Mouse (Mus musculus): Measurements from ENCODE around the gene Tlr4. TPM values are rescaled to one million over a fixed set of nuclear protein-coding genes. Genes with fewer than 3 reads are reported as not detected.

The Tlr4 gene
- polyA plus RNA-seq, 1 experiment, result 1.3 TPM

DNA sequence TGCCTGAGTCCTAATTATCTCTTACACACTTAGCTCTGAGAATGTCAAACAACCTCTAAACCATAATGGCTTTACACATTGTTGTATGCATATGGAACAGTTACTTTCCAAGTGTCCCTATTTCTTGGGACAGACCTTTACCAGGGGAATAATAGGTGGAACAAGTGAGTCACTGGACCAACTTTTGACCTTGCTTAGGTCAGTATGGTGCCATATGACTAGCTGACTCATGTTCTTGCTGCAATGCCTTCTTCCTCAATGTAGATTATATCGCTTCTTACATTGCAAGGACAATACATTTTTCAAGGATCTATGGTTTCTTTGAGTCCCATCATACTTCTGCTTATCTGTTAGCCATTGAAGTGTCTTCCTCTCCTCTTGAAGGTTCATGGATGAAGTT, 29.6 kb downstream of the Tlr4 start:
- TF ChIP-seq POLR2A (IDR thresholded peaks at IDR 0.05; ENCODE audit: low read depth, low read length), result no peak
- TF ChIP-seq CTCF (IDR thresholded peaks at IDR 0.05; ENCODE audit: extremely low read depth, insufficient read depth, insufficient read length, insufficient replicate concordance), result no peak
- Histone ChIP-seq H3K36me3 (ENCODE audit: control insufficient read depth, insufficient read depth, low read length) (no peaks in the 10 kb centered on the region), H3K4me3 (ENCODE audit: extremely low read depth, insufficient read depth, insufficient read length) (no peak overlapping the region), H3K27ac (ENCODE audit: insufficient read depth, low read length) (no peak overlapping the region), H3K4me1 (ENCODE audit: control insufficient read depth, insufficient read depth, insufficient read length) (no peaks in the 10 kb centered on the region), H3K27me3 (ENCODE audit: control insufficient read depth, insufficient read depth, low read length) (no peaks in the 10 kb centered on the region)
- 76% methylated on average over 1 of the region's 1 CpGs for WGBS
- no peak for DNase-seq (ENCODE audit: low read depth in 1 of 2, low spot score in 2 of 2)

DNA sequence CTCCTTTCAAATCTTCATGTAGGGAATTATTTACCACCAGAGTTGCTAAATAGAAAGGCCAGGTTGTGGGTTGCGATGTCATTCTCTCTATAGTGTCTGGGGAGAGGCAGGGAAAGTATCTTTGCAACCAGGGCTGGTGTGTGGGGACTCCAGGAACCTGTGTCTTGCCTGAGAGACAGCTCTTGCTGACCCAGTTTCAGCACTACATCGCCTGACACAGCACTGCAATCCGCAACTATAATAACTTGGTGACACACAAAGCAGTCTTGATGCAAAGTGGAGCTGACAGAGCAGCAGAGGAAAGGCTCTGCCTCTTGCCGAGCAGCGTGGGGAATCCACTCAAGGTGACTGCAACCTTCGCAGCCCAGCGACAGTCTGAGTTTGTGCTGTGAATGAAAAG, 42.5 kb downstream of the Tlr4 start:
- no peak for DNase-seq (ENCODE audit: low read depth in 1 of 2, low spot score in 2 of 2)
- Histone ChIP-seq H3K4me3 (ENCODE audit: extremely low read depth, insufficient read depth, insufficient read length) (no peak overlapping the region), H3K27ac (ENCODE audit: insufficient read depth, low read length) (no peak overlapping the region), H3K4me1 (ENCODE audit: control insufficient read depth, insufficient read depth, insufficient read length) (no peaks in the 10 kb centered on the region), H3K27me3 (ENCODE audit: control insufficient read depth, insufficient read depth, low read length) (no peaks in the 10 kb centered on the region), H3K36me3 (ENCODE audit: control insufficient read depth, insufficient read depth, low read length) (no peaks in the 10 kb centered on the region)
- WGBS, result 86% methylated on average over 7 of the region's 7 CpGs
- no peak for TF ChIP-seq CTCF (IDR thresholded peaks at IDR 0.05; ENCODE audit: extremely low read depth, insufficient read depth, insufficient read length, insufficient replicate concordance)
- TF ChIP-seq POLR2A (IDR thresholded peaks at IDR 0.05; ENCODE audit: low read depth, low read length), result no peak

DNA sequence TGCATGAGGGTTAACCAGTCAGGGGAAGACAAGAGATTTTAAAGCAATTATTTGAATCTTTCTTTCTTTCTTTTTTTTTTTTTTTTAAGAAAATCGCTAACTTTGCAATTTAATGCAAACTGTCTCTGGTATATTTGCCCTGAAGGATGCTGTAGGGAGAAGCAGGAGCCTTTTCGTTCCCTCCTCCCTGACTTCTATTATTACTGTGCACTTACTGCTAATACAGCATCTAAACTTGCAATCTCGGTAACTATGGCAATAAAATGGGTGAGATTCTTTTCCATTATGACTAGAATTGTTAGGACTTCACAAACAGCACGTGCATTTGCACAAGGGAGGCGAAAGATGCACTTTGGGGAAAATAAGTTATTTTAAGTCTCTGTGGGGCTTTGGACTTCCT, 44.6 kb downstream of the Tlr4 start:
- H3K27ac ChIP-seq (ENCODE audit: insufficient read depth, low read length), result no peak overlapping the region
- WGBS, result 64% methylated on average over 5 of the region's 5 CpGs

DNA sequence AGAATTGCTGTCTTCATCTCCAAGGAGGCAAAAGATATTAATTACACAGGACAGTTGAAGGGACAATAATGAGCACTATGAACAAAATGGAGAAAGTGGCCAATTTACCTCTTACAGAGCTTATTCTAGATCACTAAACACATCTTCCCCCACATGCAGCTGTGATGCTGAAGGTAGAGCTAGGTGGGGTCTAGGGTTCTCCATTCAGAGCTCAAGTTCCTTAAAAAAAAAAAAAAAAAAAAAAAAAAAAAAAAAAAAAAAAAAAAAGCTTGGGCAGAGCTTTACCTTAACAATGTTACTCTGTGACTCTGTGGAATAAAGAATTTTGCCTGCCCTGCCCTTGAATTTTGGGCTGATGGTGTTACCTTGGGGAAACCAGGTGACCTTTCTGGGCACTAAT, 46.0 kb downstream of the Tlr4 start:
- Histone ChIP-seq H3K36me3 (ENCODE audit: control insufficient read depth, insufficient read depth, low read length) (no peaks in the 10 kb centered on the region), H3K4me1 (ENCODE audit: control insufficient read depth, insufficient read depth, insufficient read length) (no peaks in the 10 kb centered on the region), H3K4me3 (ENCODE audit: extremely low read depth, insufficient read depth, insufficient read length) (no peak overlapping the region), H3K27me3 (ENCODE audit: control insufficient read depth, insufficient read depth, low read length) (no peaks in the 10 kb centered on the region), H3K27ac (ENCODE audit: insufficient read depth, low read length) (no peak overlapping the region)
- TF ChIP-seq CTCF (IDR thresholded peaks at IDR 0.05; ENCODE audit: extremely low read depth, insufficient read depth, insufficient read length, insufficient replicate concordance) (no peak), POLR2A (IDR thresholded peaks at IDR 0.05; ENCODE audit: low read depth, low read length) (no peak)
- DNase-seq (ENCODE audit: low read depth in 1 of 2, low spot score in 2 of 2), result no peak

More for the DNA sequence above, 44.6 kb downstream of the Tlr4 start:
- DNase-seq (ENCODE audit: low read depth in 1 of 2, low spot score in 2 of 2), result no peak
- no peaks in the 10 kb centered on the region for H3K4me1 ChIP-seq (ENCODE audit: control insufficient read depth, insufficient read depth, insufficient read length)
- no peak for TF ChIP-seq CTCF (IDR thresholded peaks at IDR 0.05; ENCODE audit: extremely low read depth, insufficient read depth, insufficient read length, insufficient replicate concordance)
- no peak for TF ChIP-seq POLR2A (IDR thresholded peaks at IDR 0.05; ENCODE audit: low read depth, low read length)
- no peaks in the 10 kb centered on the region for H3K27me3 ChIP-seq (ENCODE audit: control insufficient read depth, insufficient read depth, low read length)
- H3K36me3 ChIP-seq (ENCODE audit: control insufficient read depth, insufficient read depth, low read length), result no peaks in the 10 kb centered on the region
- no peak overlapping the region for H3K4me3 ChIP-seq (ENCODE audit: extremely low read depth, insufficient read depth, insufficient read length)

DNA sequence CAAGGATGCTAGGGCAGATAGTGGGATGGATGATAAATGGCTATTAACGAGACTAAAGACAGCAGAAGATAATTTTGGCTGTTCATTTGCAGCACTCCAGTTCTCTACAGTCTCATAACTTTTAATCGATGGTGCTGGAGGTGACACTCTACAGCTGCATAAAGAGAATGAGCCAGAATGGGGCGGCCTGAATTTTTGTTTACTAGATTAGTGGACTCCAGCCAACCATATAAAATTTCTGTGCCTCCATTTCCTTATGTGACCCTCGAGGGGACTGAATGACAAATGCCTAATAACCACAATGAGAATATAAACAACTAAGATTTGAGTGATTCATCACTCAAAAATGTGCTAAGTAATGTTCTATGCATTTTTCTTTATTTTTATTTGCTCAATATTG, 48.4 kb downstream of the Tlr4 start:
- WGBS, result 61% methylated on average over 4 of the region's 4 CpGs
- Histone ChIP-seq H3K27me3 (ENCODE audit: control insufficient read depth, insufficient read depth, low read length) (no peaks in the 10 kb centered on the region), H3K4me3 (ENCODE audit: extremely low read depth, insufficient read depth, insufficient read length) (no peak overlapping the region), H3K27ac (ENCODE audit: insufficient read depth, low read length) (no peak overlapping the region), H3K36me3 (ENCODE audit: control insufficient read depth, insufficient read depth, low read length) (no peaks in the 10 kb centered on the region), H3K4me1 (ENCODE audit: control insufficient read depth, insufficient read depth, insufficient read length) (no peaks in the 10 kb centered on the region)
- TF ChIP-seq CTCF (IDR thresholded peaks at IDR 0.05; ENCODE audit: extremely low read depth, insufficient read depth, insufficient read length, insufficient replicate concordance), result no peak
- no peak for TF ChIP-seq POLR2A (IDR thresholded peaks at IDR 0.05; ENCODE audit: low read depth, low read length)
- no peak for DNase-seq (ENCODE audit: low read depth in 1 of 2, low spot score in 2 of 2)

DNA sequence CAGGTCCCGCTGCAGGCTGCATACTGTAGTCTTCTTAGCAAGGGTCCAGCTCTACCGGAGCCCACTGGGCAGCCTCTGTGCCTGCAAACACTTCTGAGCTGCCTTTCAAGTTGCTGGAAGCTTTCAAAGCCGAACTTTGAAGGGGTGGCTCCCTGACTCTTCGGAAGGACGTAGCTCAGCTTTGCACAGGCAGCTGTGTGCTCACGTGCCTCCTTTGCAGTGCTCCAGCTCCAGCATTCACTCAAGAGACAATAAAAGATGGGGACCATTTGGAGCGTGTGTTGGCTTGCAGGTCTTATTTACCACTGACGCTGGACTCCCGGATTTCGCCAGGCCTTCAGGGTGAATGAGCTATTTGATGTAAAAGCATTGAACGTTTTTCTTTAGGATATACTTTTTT, 50.2 kb downstream of the Tlr4 start:
- no peak for TF ChIP-seq POLR2A (IDR thresholded peaks at IDR 0.05; ENCODE audit: low read depth, low read length)
- no peak for TF ChIP-seq CTCF (IDR thresholded peaks at IDR 0.05; ENCODE audit: extremely low read depth, insufficient read depth, insufficient read length, insufficient replicate concordance)
- Histone ChIP-seq H3K4me3 (ENCODE audit: extremely low read depth, insufficient read depth, insufficient read length) (no peak overlapping the region), H3K27me3 (ENCODE audit: control insufficient read depth, insufficient read depth, low read length) (no peaks in the 10 kb centered on the region), H3K27ac (ENCODE audit: insufficient read depth, low read length) (no peak overlapping the region), H3K36me3 (ENCODE audit: control insufficient read depth, insufficient read depth, low read length) (no peaks in the 10 kb centered on the region), H3K4me1 (ENCODE audit: control insufficient read depth, insufficient read depth, insufficient read length) (no peaks in the 10 kb centered on the region)
- 85% methylated on average over 11 of the region's 11 CpGs for WGBS
- no peak for DNase-seq (ENCODE audit: low read depth in 1 of 2, low spot score in 2 of 2)

DNA sequence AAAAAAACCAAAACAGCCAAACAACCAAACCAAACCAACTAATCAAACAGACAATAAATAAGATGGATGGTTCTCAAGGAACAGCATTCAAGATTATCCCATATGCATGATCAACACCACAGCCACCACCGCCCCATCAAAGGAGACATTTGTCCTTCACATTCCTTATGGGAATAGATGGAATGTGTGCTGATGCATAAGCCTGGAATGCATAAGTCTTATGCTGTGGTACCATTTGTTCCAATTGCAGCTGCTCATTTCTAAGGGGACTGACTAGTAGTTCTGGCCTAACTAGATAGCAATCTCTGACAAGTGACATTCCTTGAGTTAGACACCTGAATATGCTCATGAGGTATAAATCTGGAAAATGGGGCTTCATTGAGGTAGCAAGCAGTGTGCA, 54.1 kb downstream of the Tlr4 start:
- TF ChIP-seq POLR2A (IDR thresholded peaks at IDR 0.05; ENCODE audit: low read depth, low read length) (no peak), CTCF (IDR thresholded peaks at IDR 0.05; ENCODE audit: extremely low read depth, insufficient read depth, insufficient read length, insufficient replicate concordance) (no peak)

More for the DNA sequence above, 54.1 kb downstream of the Tlr4 start:
- Histone ChIP-seq H3K27me3 (ENCODE audit: control insufficient read depth, insufficient read depth, low read length) (no peaks in the 10 kb centered on the region), H3K4me3 (ENCODE audit: extremely low read depth, insufficient read depth, insufficient read length) (no peak overlapping the region), H3K36me3 (ENCODE audit: control insufficient read depth, insufficient read depth, low read length) (no peaks in the 10 kb centered on the region), H3K27ac (ENCODE audit: insufficient read depth, low read length) (no peak overlapping the region), H3K4me1 (ENCODE audit: control insufficient read depth, insufficient read depth, insufficient read length) (no peaks in the 10 kb centered on the region)
- no peak for DNase-seq (ENCODE audit: low read depth in 1 of 2, low spot score in 2 of 2)
- 91% methylated on average over 1 of the region's 1 CpGs for WGBS

Data from spleen, adult 2 months (tissue).